Mouse (Mus musculus) embryo, embryonic 10.5 days (tissue): ENCODE results near the gene Cemip.

Experiments
- DNase-seq: peaks from one replicate; pipeline ENCODE4 v3.0.0-alpha.2; 2015; ENCODE audit warnings: low spot score

The Cemip gene

DNA sequence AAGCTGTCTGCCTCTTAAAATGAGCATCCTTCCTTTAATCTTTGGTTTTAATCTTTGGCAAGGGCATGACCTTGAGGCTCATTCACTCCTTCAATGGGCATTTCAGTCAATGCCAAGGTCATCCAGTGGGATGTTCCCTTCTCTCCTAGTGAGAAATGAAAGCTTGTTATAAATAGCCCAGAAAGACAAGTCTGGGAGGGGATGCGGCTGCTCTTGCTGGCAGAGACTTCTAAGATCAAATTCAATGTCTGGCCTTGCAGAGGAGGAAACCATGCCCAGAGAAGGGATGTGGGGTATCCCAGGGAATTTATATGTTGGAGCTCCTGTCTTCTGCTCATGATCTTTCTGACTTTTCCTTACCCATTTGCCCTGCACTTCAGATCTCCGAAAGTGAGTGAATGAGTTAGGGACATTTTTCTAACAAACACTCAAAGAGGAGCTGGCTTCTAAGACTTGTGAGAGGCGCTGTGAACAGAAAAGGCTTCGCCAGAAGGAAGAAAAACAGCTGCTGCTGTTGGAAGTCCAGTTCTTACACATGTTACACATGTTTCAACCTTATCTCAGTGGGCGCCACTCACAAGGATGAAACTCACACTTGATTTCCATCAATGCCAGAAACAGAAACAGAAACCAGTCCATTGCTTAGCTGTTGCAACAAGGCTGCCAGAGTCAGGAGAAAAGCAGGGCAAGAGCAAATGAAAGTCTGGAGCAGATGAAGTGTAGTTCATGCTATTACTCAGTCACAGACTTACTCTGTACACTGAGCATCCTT lies 120.1 kb downstream of the Cemip start:
- DNase-seq: no peak

DNA sequence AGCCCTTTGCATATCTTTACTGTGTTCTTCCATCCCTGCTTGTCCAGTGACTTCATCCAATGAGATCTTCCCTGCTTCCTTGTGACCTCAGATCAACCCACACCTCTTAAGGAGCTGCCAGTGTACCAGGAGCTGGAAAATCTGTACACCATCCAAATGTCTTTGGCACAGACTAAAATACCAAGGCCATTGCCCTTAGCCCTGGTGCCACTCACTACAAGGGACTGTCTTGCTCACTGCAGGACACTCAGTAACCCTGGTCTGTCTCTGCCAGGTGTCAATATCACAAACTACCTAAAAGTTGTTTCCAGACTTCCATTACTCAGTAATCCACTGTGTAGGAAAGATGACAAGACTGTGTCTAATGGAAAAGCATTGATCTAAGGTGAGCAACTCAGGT lies 121.1 kb downstream of the Cemip start:
- no peak for DNase-seq

- no peak for DNase-seq
Observed at GRCm38 (mm10) chr7:83952511-83952910, 133.8 kb downstream of the Cemip start.

- DNase-seq: no peak
Observed at GRCm38 (mm10) chr7:83951327-83951726, 135.0 kb downstream of the Cemip start.

- DNase-seq: no peak
Observed at GRCm38 (mm10) chr7:83949662-83950061, 136.6 kb downstream of the Cemip start.

- DNase-seq: no peak
Observed at GRCm38 (mm10) chr7:83948743-83949142, 137.6 kb downstream of the Cemip start.

- no peak for DNase-seq
Observed at GRCm38 (mm10) chr7:83941701-83942101, 144.6 kb downstream of the Cemip start.

DNA sequence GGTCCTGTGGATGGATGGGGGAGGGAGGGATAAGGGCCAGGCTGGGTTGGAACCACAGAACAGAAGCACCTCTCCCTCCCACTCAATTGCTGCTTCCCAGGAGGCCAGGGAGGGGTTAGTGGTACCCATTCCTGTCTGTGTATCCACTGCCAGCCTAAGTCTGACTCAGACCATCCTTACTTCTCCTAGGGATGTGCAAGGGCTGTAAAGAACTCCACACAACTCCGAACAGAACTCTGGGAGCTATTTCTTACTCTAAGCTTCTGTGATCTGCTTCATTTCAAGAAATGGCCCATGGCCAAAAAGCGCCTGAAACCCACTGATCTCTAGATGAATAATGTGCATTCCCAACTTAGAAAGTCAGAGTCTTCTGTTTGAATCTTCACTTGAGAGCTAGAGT lies 146.2 kb downstream of the Cemip start:
- no peak for DNase-seq

- no peak for DNase-seq
Observed at GRCm38 (mm10) chr7:83939017-83939721, 147.1 kb downstream of the Cemip start.

DNA sequence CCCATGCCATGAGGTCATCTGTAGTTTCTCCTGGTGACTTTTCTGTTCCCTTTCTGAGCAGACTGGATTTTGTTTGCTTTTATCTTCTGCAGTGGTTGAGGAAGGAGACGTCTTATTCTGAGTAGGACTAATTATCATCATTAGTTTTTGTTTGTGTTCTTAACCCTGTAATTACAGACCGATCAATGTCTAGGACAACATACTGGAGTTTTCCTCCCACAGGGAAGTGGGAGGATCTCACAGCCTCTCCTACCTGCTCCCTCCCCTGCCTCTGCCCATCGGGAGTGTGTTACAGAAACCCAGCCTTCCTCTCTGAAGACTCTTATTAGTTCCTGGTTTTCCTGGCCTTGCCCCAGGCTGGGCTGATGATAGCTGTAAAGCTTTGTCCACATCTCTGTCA lies 164.7 kb downstream of the Cemip start:
- DNase-seq: no peak

DNA sequence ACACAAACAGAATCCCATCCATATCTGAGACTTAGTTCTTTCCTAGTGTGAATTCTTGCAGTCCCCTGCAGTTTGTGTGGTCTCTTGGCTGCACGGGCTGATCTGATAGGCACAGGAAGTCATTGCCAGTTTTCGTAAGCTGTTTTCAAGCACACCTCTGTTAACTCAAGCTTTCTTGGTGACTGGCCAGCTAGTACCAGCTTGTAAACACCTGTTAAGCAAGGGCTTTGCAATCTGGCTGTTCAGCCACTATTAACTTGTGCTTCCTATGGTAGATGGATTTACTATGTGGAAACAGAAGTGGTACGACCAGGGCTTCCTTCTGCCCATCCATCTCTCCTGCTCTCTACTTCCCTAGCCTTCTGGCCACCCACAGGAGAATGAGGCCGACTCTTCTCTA lies 166.1 kb downstream of the Cemip start:
- DNase-seq: no peak

DNA sequence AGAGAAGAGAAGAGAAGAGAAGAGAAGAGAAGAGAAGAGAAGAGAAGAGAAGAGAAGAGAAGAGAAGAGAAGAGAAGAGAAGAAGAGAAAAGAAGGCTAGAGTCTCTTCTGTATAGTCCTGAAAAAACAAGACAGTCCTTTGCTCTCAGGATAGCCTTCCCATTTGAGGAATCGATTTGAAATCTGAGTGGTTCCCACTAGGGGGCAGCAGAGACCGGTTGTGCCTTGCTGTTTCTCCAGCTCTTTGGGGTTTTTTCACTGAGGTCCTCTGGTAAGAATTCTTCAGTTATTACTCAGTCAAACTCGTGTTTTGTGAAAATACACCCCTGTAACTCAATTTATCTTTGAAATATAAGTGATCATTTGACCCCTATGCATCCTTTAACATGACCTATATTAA lies 171.7 kb downstream of the Cemip start:
- DNase-seq: peak; percentile 92

DNA sequence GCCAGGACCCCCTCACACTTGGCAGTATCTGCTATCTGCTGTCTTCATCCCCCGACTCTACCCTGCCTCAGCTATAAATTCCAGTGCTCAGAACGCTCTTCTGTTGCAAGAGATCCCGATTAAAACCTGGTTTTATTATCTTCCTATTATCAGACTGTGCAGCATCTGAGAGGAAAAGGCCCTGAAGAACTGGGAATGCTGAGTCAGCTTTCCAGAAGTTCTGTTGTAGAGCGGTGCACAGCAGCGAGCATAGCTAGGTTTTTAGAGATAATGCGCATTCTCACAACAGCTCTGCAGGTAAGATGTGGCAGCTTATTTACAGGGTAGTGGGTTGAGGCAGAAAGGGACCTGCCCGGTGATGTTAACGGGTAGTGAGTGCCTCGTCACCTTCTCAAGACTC lies 172.3 kb downstream of the Cemip start:
- DNase-seq: no peak

DNA sequence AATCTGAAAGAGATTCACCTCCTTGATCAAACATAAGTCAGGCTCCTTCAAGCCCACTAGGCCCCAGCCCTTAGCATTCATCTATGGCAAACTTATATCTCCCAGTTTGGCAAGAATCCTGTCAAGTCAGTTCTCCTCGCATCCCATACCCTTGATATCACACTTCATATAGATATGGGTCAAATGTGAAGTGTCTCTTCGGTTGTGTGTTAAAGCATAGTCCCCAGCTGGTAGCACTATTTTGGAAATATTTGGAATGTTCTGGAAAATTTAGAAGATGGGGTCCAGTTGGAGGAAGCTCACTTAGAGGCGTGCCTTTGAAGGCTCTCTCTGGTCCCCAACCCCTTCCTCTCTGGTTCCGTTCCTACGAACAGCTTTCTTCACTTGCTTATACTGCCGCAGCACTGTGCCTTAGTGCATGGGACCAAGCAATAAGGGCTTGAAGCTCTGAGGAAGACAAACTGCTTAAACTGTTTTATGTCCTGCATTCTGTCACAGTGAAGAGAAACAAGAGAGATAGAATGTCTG lies 172.8 kb downstream of the Cemip start:
- DNase-seq: no peak

- DNase-seq: no peak
Observed at GRCm38 (mm10) chr7:83911909-83912308, 174.4 kb downstream of the Cemip start.

DNA sequence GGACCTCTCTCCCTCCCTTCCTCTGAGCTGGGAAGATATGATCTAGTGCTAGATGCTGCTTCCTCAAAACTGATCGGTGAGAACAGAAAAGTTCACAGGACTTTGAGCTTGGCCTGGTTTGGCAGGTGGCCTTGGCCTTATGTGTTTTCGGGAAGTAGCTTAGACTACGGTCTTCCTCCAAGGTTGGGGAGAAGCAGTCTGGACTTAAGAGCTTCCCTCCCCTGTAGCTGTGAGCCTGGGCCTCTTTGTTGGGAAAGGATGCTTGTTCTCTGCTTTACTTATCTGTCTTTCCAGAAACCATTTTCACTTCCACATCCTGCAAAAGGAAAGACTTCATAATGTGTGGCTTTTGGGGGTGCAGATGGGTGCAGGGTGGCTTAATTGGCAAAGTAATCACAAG lies 181.5 kb downstream of the Cemip start:
- no peak for DNase-seq

DNA sequence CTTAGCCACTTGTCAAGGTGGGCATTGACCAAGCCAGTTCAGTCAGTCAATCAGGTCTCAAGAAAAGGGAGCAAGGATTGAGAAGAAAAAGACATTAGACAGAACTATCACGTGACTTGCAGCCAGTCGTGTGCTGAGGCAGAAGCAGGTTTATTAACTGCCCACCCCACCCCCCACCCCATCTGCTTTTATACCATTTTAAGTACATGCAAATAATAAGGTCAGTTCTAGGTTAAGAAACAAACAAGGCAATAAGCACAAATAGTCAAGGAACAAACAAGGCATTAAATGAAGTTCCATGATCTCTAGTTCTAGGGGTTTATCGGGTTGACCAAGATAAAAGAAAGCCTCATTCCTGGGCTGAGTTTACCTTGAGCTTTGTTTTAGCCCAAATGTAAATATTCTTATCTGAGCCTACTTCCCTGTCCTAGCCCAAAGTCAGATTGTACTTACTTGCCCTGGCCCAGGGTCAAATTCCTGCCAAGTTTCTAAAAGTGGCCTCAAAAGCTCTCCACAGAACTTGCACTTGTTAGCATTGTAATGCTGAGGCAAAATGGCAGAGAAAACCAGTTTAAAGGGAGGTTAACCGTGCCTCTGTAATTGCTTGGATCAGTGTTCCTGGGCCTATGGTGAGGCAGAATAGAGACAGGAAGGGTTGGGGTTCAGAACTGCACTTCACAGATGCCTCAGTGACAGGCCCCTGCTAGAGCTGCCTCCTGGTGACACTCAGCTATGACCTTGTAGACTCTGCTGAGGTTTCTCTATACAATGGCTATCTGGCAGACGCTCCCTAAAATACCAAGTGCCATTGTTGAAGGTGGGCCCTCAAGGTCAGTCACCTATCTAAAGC lies 183.8 kb downstream of the Cemip start:
- no peak for DNase-seq

DNA sequence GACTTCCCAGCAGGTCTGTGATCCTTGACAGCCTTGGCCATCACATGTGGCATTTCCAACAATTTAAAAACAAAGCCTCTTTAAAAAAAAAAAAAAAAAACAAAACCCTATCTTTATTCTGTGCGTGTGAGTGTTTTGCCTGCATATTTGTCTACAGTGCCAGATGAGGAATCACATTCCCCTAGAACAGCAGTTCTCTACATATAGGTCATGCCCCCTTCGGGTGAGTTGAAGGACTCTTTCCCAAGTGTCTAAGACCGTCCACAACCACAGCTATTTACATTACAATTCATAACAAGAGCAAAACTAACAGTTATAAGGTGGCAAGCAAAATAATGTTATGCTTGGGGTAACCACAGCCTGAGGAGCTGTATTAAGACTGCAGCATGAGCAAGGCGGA lies 184.9 kb downstream of the Cemip start:
- no peak for DNase-seq

DNA sequence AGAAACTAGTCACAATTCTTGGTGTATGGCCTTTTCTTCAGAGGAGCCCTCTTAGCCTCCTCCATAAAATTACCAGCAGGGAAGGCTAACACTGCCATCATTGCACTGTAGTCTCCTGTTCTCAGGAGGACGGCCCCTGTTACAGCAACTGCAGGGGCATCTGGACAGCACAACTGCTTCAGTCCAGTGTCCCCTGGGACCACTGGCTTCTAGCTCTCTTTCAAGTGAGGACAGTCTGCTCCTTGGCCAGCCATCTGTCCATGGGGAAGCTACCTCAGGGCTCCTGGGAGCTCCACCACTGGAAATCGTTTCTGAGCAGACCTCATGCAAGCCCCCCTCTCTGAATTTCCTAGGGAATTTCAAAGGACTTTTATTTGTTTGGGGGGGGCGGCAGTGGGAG lies 185.8 kb downstream of the Cemip start:
- DNase-seq: no peak

- no peak for DNase-seq
Observed at GRCm38 (mm10) chr7:83898267-83898666, 188.0 kb downstream of the Cemip start.

- no peak for DNase-seq
Observed at GRCm38 (mm10) chr7:83896077-83896740, 190.1 kb downstream of the Cemip start.

DNA sequence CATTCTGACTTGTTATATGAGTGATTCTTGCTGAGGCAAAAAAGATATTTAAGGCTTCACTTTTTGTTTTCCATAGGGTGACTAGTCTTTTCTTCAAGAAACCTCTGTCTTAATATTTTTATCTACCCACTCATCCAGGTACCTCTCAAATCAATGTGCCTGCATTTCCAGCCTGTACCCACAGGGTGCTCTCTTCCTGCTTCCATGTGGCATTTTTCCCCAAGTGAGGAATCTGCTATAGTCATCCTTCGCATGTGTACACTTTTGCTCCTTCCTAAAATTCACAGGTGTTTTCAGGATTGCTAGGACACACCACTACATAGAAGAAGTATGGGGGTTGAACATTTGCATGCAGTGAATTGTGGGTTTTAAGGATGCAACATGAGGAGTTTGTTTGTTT lies 192.0 kb downstream of the Cemip start:
- DNase-seq: no peak
